Mouse (Mus musculus) stomach, postnatal 0 days (tissue): ENCODE results near the gene Aqp12. TPM values are rescaled to one million over a fixed set of nuclear protein-coding genes. Genes with fewer than 3 reads are reported as not detected.
A peak's percentile ranks its signal among the peaks of the same experiment; 100 is the strongest.

Experiments used
- ATAC-seq: fragments of 200-750 bp; cut with Nextera tagmentation; 2 replicates; pipeline ENCODE4 v1.8.0; 2017; ENCODE audit not compliant: low FRiP score, low TSS enrichment
- DNase-seq: peaks from one replicate; pipeline ENCODE4 v3.0.0-alpha.2; 2016; ENCODE audit warnings: low spot score
- H3K27ac ChIP-seq: fragments of 300-500 bp; sonication (generic); replicated peaks from 2 replicates; pipeline ENCODE4 v1.5.1; 2014; ENCODE audit warnings: mild to moderate bottlenecking, control low read depth
- H3K27me3 ChIP-seq: fragments of 300-500 bp; sonication (generic); 2 replicates; pipeline ENCODE4 v1.6.1; 2014; ENCODE audit warnings: low read length; ENCODE audit not compliant: control insufficient read depth, insufficient read depth
- H3K36me3 ChIP-seq: fragments of 300-500 bp; sonication (generic); 2 replicates; pipeline ENCODE4 v1.6.1; 2014; ENCODE audit warnings: low read length, mixed read lengths; ENCODE audit not compliant: control insufficient read depth, insufficient read depth
- H3K4me1 ChIP-seq: fragments of 300-500 bp; sonication (generic); replicated peaks from 2 replicates; pipeline ENCODE4 v1.6.1; 2014; ENCODE audit warnings: antibody characterized with exemption; ENCODE audit not compliant: control insufficient read depth, insufficient read depth
- H3K4me2 ChIP-seq: fragments of 300-500 bp; sonication (generic); replicated peaks from 2 replicates; pipeline ENCODE4 v1.6.1; 2014; ENCODE audit warnings: low read depth, mild to moderate bottlenecking, control low read depth, moderate library complexity
- H3K4me3 ChIP-seq: fragments of 300-500 bp; sonication (generic); 2 replicates; pipeline ENCODE4 v1.5.1; 2014; ENCODE audit warnings: low read depth, low read length, control low read depth
- H3K9ac ChIP-seq: fragments of 300-500 bp; sonication (generic); 2 replicates; pipeline ENCODE4 v1.6.1; 2014; ENCODE audit warnings: mild to moderate bottlenecking, low read length, control low read depth, mixed read lengths
- H3K9me3 ChIP-seq: fragments of 300-500 bp; sonication (generic); 2 replicates; pipeline ENCODE4 v1.6.1; 2016; ENCODE audit warnings: low read length; ENCODE audit not compliant: control insufficient read depth
- CTCF ChIP-seq: IDR thresholded peaks from 2 replicates; pipeline ENCODE4 v1.5.1; 2016; ENCODE audit warnings: antibody characterized with exemption, low read depth, mild to moderate bottlenecking, moderate library complexity
- EP300 ChIP-seq: optimal IDR thresholded peaks from 2 replicates; pipeline ENCODE3; 2016; ENCODE audit warnings: antibody characterized with exemption
- WGBS: fragments of 180-500 bp; shearing (Covaris S2); extraction: QIAGEN DNeasy Blood & Tissue Kit; methylation state at CpG from one replicate; pipeline ENCODE4 v1.1.7; 2014; 5-methylcytosine and 5-hydroxymethylcytosine counted together
- polyA plus RNA-seq: library from polyadenylated mRNA; unstranded; fragments of >200 nt; fragmentation: Nextera tagmentation; extraction: Ambion mirVana; gene quantifications from 2 replicates; pipeline ENCODE4 v1.2.1, GENCODE M21; 2015

The Aqp12 gene
- polyA plus RNA-seq, 1 experiment from 2014 or later, result not detected

- no peak overlapping the region for H3K4me2 ChIP-seq
- no peaks in the 10 kb centered on the region for H3K4me1 ChIP-seq
- no peaks in the 10 kb centered on the region for H3K36me3 ChIP-seq
- H3K27ac ChIP-seq, result no peak overlapping the region
- 59% methylated on average over 7 of the region's 7 CpGs for WGBS
- H3K9ac ChIP-seq, result no peak overlapping the region
- H3K27me3 ChIP-seq, result no peaks in the 10 kb centered on the region
- TF ChIP-seq EP300 (no peak), CTCF (no peak)
- no peak for ATAC-seq
- no peak overlapping the region for H3K4me3 ChIP-seq
- DNase-seq, result no peak
- H3K9me3 ChIP-seq, result no peaks in the 10 kb centered on the region
These were observed 6.0 kb downstream of the Aqp12 start for GRCm38 (mm10) chr1:93012103-93012585.

GRCm38 (mm10) chr1:93013367-93013766 is 7.2 kb downstream of the Aqp12 start:
- Histone ChIP-seq H3K4me1 (no peaks in the 10 kb centered on the region), H3K9me3 (no peaks in the 10 kb centered on the region), H3K27ac (no peak overlapping the region), H3K9ac (no peak overlapping the region), H3K27me3 (no peaks in the 10 kb centered on the region), H3K36me3 (no peaks in the 10 kb centered on the region), H3K4me2 (no peak overlapping the region), H3K4me3 (no peak overlapping the region)
- ATAC-seq (no peak), DNase-seq (no peak)
- WGBS, result 73% methylated on average over 4 of the region's 4 CpGs
- TF ChIP-seq EP300, result no peak
- TF ChIP-seq CTCF, result no peak

GRCm38 (mm10) chr1:93014460-93014859 is 8.3 kb downstream of the Aqp12 start:
- Histone ChIP-seq H3K9me3 (no peaks in the 10 kb centered on the region), H3K4me3 (no peak overlapping the region), H3K36me3 (no peaks in the 10 kb centered on the region), H3K4me2 (no peak overlapping the region), H3K27me3 (no peaks in the 10 kb centered on the region), H3K4me1 (no peaks in the 10 kb centered on the region), H3K9ac (no peak overlapping the region), H3K27ac (no peak overlapping the region)
- DNase-seq, result peak; percentile 77
- ATAC-seq, result peak; percentile 59
- peak; percentile 92 for TF ChIP-seq CTCF
- no peak for TF ChIP-seq EP300

- no peaks in the 10 kb centered on the region for H3K9me3 ChIP-seq
- no peaks in the 10 kb centered on the region for H3K27me3 ChIP-seq
- no peak for TF ChIP-seq CTCF
- TF ChIP-seq EP300, result no peak
- no peak for ATAC-seq
- H3K36me3 ChIP-seq, result no peaks in the 10 kb centered on the region
- H3K27ac ChIP-seq, result no peak overlapping the region
- 50% methylated on average over 2 of the region's 2 CpGs for WGBS
- H3K4me3 ChIP-seq, result no peak overlapping the region
- no peak for DNase-seq
- H3K4me1 ChIP-seq, result no peaks in the 10 kb centered on the region
- no peak overlapping the region for H3K9ac ChIP-seq
- H3K4me2 ChIP-seq, result no peak overlapping the region
These were observed 9.0 kb downstream of the Aqp12 start for GRCm38 (mm10) chr1:93015136-93015535.

GRCm38 (mm10) chr1:93018716-93019115 is 12.6 kb downstream of the Aqp12 start:
- H3K27ac ChIP-seq, result no peak overlapping the region
- 87% methylated on average over 10 of the region's 10 CpGs for WGBS
- H3K27me3 ChIP-seq, result no peaks in the 10 kb centered on the region
- no peak for ATAC-seq
- H3K9me3 ChIP-seq, result no peaks in the 10 kb centered on the region
- no peak overlapping the region for H3K4me2 ChIP-seq
- no peaks in the 10 kb centered on the region for H3K36me3 ChIP-seq
- TF ChIP-seq EP300, result no peak
- TF ChIP-seq CTCF, result no peak
- no peak overlapping the region for H3K4me3 ChIP-seq
- no peaks in the 10 kb centered on the region for H3K4me1 ChIP-seq
- DNase-seq, result no peak
- H3K9ac ChIP-seq, result no peak overlapping the region; the same call in 1 of the 2 replicates

GRCm38 (mm10) chr1:93020602-93021001 is 14.5 kb downstream of the Aqp12 start:
- no peaks in the 10 kb centered on the region for H3K4me1 ChIP-seq
- WGBS, result 67% methylated on average over 4 of the region's 4 CpGs
- H3K9me3 ChIP-seq, result no peaks in the 10 kb centered on the region
- no peak for TF ChIP-seq CTCF
- no peak for TF ChIP-seq EP300
- no peaks in the 10 kb centered on the region for H3K27me3 ChIP-seq
- H3K4me3 ChIP-seq, result no peak overlapping the region
- no peak overlapping the region for H3K9ac ChIP-seq
- H3K36me3 ChIP-seq, result no peaks in the 10 kb centered on the region
- DNase-seq, result no peak
- ATAC-seq, result no peak
- no peak overlapping the region for H3K4me2 ChIP-seq
- H3K27ac ChIP-seq, result no peak overlapping the region
